Mouse (Mus musculus) heart, embryonic 13.5 days (tissue): ENCODE results near the gene Atp2a3. TPM values are rescaled to one million over a fixed set of nuclear protein-coding genes. Genes with fewer than 3 reads are reported as not detected.
A peak's percentile ranks its signal among the peaks of the same experiment; 100 is the strongest.

Experiments
- ATAC-seq: fragments of 200-750 bp; cut with Nextera tagmentation; 2 replicates; pipeline ENCODE4 v1.8.0; 2017; ENCODE audit warnings: moderate TSS enrichment; ENCODE audit not compliant: insufficient number of reproducible peaks, low FRiP score, low TSS enrichment; ENCODE audit errors: extremely low read depth
- H3K27ac ChIP-seq: fragments of 300-500 bp; sonication (generic); replicated peaks from 2 replicates; pipeline ENCODE4 v1.5.1; 2015; ENCODE audit warnings: moderate library complexity, mild to moderate bottlenecking, inconsistent platforms
- H3K27me3 ChIP-seq: fragments of 300-500 bp; sonication (generic); replicated peaks from 2 replicates; pipeline ENCODE4 v1.6.1; 2015; ENCODE audit warnings: mild to moderate bottlenecking, inconsistent platforms
- H3K36me3 ChIP-seq: fragments of 300-500 bp; sonication (generic); 2 replicates; pipeline ENCODE4 v1.6.1; 2015; ENCODE audit warnings: mild to moderate bottlenecking, inconsistent platforms
- H3K4me1 ChIP-seq: fragments of 300-500 bp; sonication (generic); 2 replicates; pipeline ENCODE4 v1.6.1; 2015; ENCODE audit warnings: inconsistent platforms
- H3K4me2 ChIP-seq: fragments of 300-500 bp; sonication (generic); 2 replicates; pipeline ENCODE4 v1.6.1; 2015; ENCODE audit warnings: inconsistent platforms, mild to moderate bottlenecking, moderate library complexity
- H3K4me3 ChIP-seq: fragments of 300-500 bp; sonication (generic); 2 replicates; pipeline ENCODE4 v1.5.1; 2015; ENCODE audit warnings: moderate library complexity, mild to moderate bottlenecking, inconsistent platforms
- H3K9ac ChIP-seq: fragments of 300-500 bp; sonication (generic); 2 replicates; pipeline ENCODE4 v1.6.1; 2015; ENCODE audit warnings: inconsistent platforms, mild to moderate bottlenecking, moderate library complexity
- H3K9me3 ChIP-seq: fragments of 300-500 bp; sonication (generic); 2 replicates; pipeline ENCODE4 v1.6.1; 2016; ENCODE audit warnings: inconsistent platforms
- WGBS: fragments of 180-500 bp; shearing (Covaris S2); methylation state at CpG from one replicate; pipeline ENCODE4 v1.1.7; 2015; ENCODE audit warnings: mixed read lengths; 5-methylcytosine and 5-hydroxymethylcytosine counted together
- polyA plus RNA-seq: library from polyadenylated mRNA; unstranded; fragments of >200 nt; fragmentation: Nextera tagmentation; extraction: Ambion mirVana; gene quantifications from 2 replicates; pipeline ENCODE4 v1.2.1, GENCODE M21; 2015

Atp2a3 gene
- polyA plus RNA-seq, 1 experiment from 2014 or later = 4.0 TPM

- 45% methylated on average over 11 of the region's 11 CpGs for WGBS
- H3K9ac ChIP-seq = no peak overlapping the region
- ATAC-seq = no peak
Measured at GRCm38 (mm10) chr11:73007698-73008481, 46.9 kb downstream of the Atp2a3 start.

GRCm38 (mm10) chr11:73008826-73009225, 47.9 kb downstream of the Atp2a3 start:
- 58% methylated on average over 2 of the region's 2 CpGs for WGBS
- peaks cover 37% of the 10 kb centered on the region for H3K27me3 ChIP-seq

More at GRCm38 (mm10) chr11:73007698-73008481, 46.9 kb downstream of the Atp2a3 start:
- Histone ChIP-seq H3K4me2 (no peak overlapping the region), H3K4me3 (no peak overlapping the region), H3K27ac (no peak overlapping the region), H3K36me3 (no peaks in the 10 kb centered on the region), H3K9me3 (no peaks in the 10 kb centered on the region), H3K4me1 (peaks cover 32% of the 10 kb centered on the region), H3K27me3 (peaks cover 34% of the 10 kb centered on the region)

GRCm38 (mm10) chr11:73009531-73010274, 48.7 kb downstream of the Atp2a3 start:
- Histone ChIP-seq H3K4me3 (no peak overlapping the region), H3K9me3 (no peaks in the 10 kb centered on the region), H3K4me1 (peaks cover 40% of the 10 kb centered on the region), H3K4me2 (no peak overlapping the region), H3K27me3 (peaks cover 37% of the 10 kb centered on the region), H3K27ac (no peak overlapping the region), H3K36me3 (no peaks in the 10 kb centered on the region), H3K9ac (no peak overlapping the region)
- WGBS = 55% methylated on average over 13 of the region's 13 CpGs
- no peak for ATAC-seq

More at GRCm38 (mm10) chr11:73008826-73009225, 47.9 kb downstream of the Atp2a3 start:
- no peak for ATAC-seq
- no peak overlapping the region for H3K4me3 ChIP-seq
- H3K9me3 ChIP-seq = no peaks in the 10 kb centered on the region
- no peak overlapping the region for H3K27ac ChIP-seq
- no peak overlapping the region for H3K4me2 ChIP-seq
- no peak overlapping the region for H3K9ac ChIP-seq
- H3K4me1 ChIP-seq = peaks cover 33% of the 10 kb centered on the region
- H3K36me3 ChIP-seq = no peaks in the 10 kb centered on the region

GRCm38 (mm10) chr11:73013981-73014380, 53.0 kb downstream of the Atp2a3 start:
- ATAC-seq = no peak
- no peaks in the 10 kb centered on the region for H3K9me3 ChIP-seq
- 63% methylated on average over 5 of the region's 5 CpGs for WGBS

GRCm38 (mm10) chr11:73014831-73015344, 53.9 kb downstream of the Atp2a3 start:
- H3K27ac ChIP-seq = no peak overlapping the region

More at GRCm38 (mm10) chr11:73013981-73014380, 53.0 kb downstream of the Atp2a3 start:
- H3K36me3 ChIP-seq = no peaks in the 10 kb centered on the region
- H3K9ac ChIP-seq = no peak overlapping the region
- no peak overlapping the region for H3K4me2 ChIP-seq
- H3K4me3 ChIP-seq = no peak overlapping the region
- peaks cover 57% of the 10 kb centered on the region for H3K27me3 ChIP-seq
- H3K4me1 ChIP-seq = peaks cover 19% of the 10 kb centered on the region; the same call in 1 of the 2 replicates
- no peak overlapping the region for H3K27ac ChIP-seq

GRCm38 (mm10) chr11:73015391-73016102, 54.6 kb downstream of the Atp2a3 start:
- H3K4me1 ChIP-seq = peaks cover 27% of the 10 kb centered on the region
- H3K36me3 ChIP-seq = no peaks in the 10 kb centered on the region
- H3K4me2 ChIP-seq = no peak overlapping the region
- no peak overlapping the region for H3K27ac ChIP-seq
- 59% methylated on average over 5 of the region's 5 CpGs for WGBS
- no peaks in the 10 kb centered on the region for H3K9me3 ChIP-seq
- ATAC-seq = no peak
- no peak overlapping the region for H3K4me3 ChIP-seq
- 0 out of 2 replicates have a peak overlapping the region, but pooled peaks have one; percentile 21 for H3K9ac ChIP-seq
- peaks cover 57% of the 10 kb centered on the region for H3K27me3 ChIP-seq

More at GRCm38 (mm10) chr11:73014831-73015344, 53.9 kb downstream of the Atp2a3 start:
- peaks cover 27% of the 10 kb centered on the region for H3K4me1 ChIP-seq
- peaks cover 57% of the 10 kb centered on the region for H3K27me3 ChIP-seq
- no peak for ATAC-seq
- H3K9ac ChIP-seq = no peak overlapping the region
- H3K9me3 ChIP-seq = no peaks in the 10 kb centered on the region
- no peak overlapping the region for H3K4me3 ChIP-seq
- no peaks in the 10 kb centered on the region for H3K36me3 ChIP-seq
- WGBS = 79% methylated on average over 4 of the region's 4 CpGs
- no peak overlapping the region for H3K4me2 ChIP-seq

- peaks cover 57% of the 10 kb centered on the region for H3K27me3 ChIP-seq
- H3K4me3 ChIP-seq = no peak overlapping the region
- no peak overlapping the region for H3K27ac ChIP-seq
- peaks cover 27% of the 10 kb centered on the region for H3K4me1 ChIP-seq
- no peak for ATAC-seq
- WGBS = 61% methylated on average over 6 of the region's 6 CpGs
- no peaks in the 10 kb centered on the region for H3K36me3 ChIP-seq
- H3K9ac ChIP-seq = 0 out of 2 replicates have a peak overlapping the region, but pooled peaks have one; percentile 21
- no peaks in the 10 kb centered on the region for H3K9me3 ChIP-seq
- H3K4me2 ChIP-seq = no peak overlapping the region
Measured at GRCm38 (mm10) chr11:73016103-73016420, 55.1 kb downstream of the Atp2a3 start.

GRCm38 (mm10) chr11:73018471-73019146, 57.6 kb downstream of the Atp2a3 start, which contains the start of gene Camkk1:
Camkk1 (plus strand) TSS chr11:73019008.
- Histone ChIP-seq H3K9me3 (no peaks in the 10 kb centered on the region), H3K9ac (peak within 1 kb of the TSS; percentile 84), H3K4me2 (peak within 1 kb of the TSS; percentile 100), H3K27me3 (peaks cover 58% of the 10 kb centered on the region), H3K4me1 (peaks cover 35% of the 10 kb centered on the region), H3K36me3 (no peaks in the 10 kb centered on the region), H3K4me3 (peak within 1 kb of the TSS; percentile 74), H3K27ac (no peak within 1 kb of the TSS)
- WGBS = under 1% methylated on average over 56 of the region's 57 CpGs
- ATAC-seq = peak; percentile 84

GRCm38 (mm10) chr11:73019147-73019795, 58.3 kb downstream of the Atp2a3 start:
- H3K4me1 ChIP-seq = peaks cover 36% of the 10 kb centered on the region
- H3K4me3 ChIP-seq = peak overlapping the region; percentile 74
- H3K4me2 ChIP-seq = peak overlapping the region; percentile 100
- H3K9ac ChIP-seq = peak overlapping the region; percentile 84
- no peaks in the 10 kb centered on the region for H3K9me3 ChIP-seq
- no peaks in the 10 kb centered on the region for H3K36me3 ChIP-seq
- H3K27ac ChIP-seq = no peak overlapping the region
- WGBS = 1% methylated on average over 46 of the region's 46 CpGs
- ATAC-seq = peak; percentile 6; the same call in 1 of the 2 replicates
- peaks cover 58% of the 10 kb centered on the region for H3K27me3 ChIP-seq
